Comparison of ENCODE assay signal across 14 mouse cellular contexts in the genomic region with DNA sequence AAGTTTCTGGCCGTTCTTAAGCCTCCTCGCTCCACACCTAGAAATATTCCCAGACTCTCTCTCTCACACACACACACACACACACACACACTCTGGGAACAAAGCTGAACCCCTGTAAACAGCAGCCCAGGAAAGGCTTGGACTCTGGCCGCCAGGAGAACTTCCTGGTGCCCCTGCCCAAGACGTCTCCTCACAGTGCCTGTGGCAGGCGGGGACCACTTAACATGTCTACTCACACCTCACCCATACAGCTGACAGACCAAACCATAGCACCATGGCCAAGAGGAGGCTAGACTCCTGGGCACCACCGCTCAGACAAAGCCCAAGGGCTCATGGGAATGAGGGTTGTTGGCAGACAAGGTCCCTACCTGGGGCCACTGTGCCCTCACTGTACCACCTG.
"Had no signal": no experiment of that assay in that cellular context is flagged by ENCODE, and none has a peak within 500 bp of the region (broad histone marks: within the 10 kb centered on the region; RNA-seq: fewer than 3 reads in every experiment).

No protein-coding gene starts in this region.

- H3K27me3 ChIP-seq: limb, embryonic 13.5 days; liver, embryonic 12.5 days; midbrain, embryonic 13.5 days; neural tube, embryonic 15.5 days had no signal

- H3K9me3 ChIP-seq: limb, embryonic 13.5 days; liver, embryonic 12.5 days; midbrain, embryonic 13.5 days; neural tube, embryonic 15.5 days had no signal

- H3K9ac ChIP-seq: limb, embryonic 13.5 days; liver, embryonic 12.5 days; lung, embryonic 14.5 days; midbrain, embryonic 13.5 days; neural tube, embryonic 15.5 days had no signal

- H3K4me1 ChIP-seq: liver, embryonic 12.5 days had no signal

- H3K36me3 ChIP-seq: limb, embryonic 13.5 days; liver, embryonic 12.5 days; midbrain, embryonic 13.5 days; neural tube, embryonic 15.5 days had no signal

- DNase-seq: kidney, adult 18-20 months; kidney, postnatal 10 days; kidney, postnatal 4 days; left cerebral cortex, postnatal 4 days; lung, embryonic 14.5 days; lung, postnatal 14 days; spleen, adult 18-20 months; thymus, postnatal 36 days had no signal

- H3K27ac ChIP-seq: layer of hippocampus, adult 2 months; limb, embryonic 13.5 days; liver, embryonic 12.5 days; midbrain, embryonic 13.5 days; neural tube, embryonic 15.5 days had no signal

- H3K4me2 ChIP-seq: limb, embryonic 13.5 days; liver, embryonic 12.5 days; lung, embryonic 14.5 days; midbrain, embryonic 13.5 days; neural tube, embryonic 15.5 days had no signal

- ATAC-seq: liver, embryonic 12.5 days; midbrain, embryonic 13.5 days had no signal

- H3K4me3 ChIP-seq: layer of hippocampus, adult 2 months; limb, embryonic 13.5 days; liver, embryonic 12.5 days; midbrain, embryonic 13.5 days; myocyte; neural tube, embryonic 15.5 days had no signal
